Mouse (Mus musculus) ZHBTc4 (cell line): ENCODE data around the gene Unc13a.

Experiments
- DNase-seq: peaks from one replicate; pipeline ENCODE4 v3.0.0-alpha.2; 2011; ENCODE audit warnings: low read depth, low spot score

Unc13a gene

GRCm38 (mm10) chr8:71666855-71667254 lies 4.7 kb downstream of the Unc13a start:
- DNase-seq = no peak

- peak; percentile 96 for DNase-seq
Observed at GRCm38 (mm10) chr8:71665331-71666130, 6.0 kb downstream of the Unc13a start.

- peak; percentile 91 for DNase-seq
Observed at GRCm38 (mm10) chr8:71660325-71661120, 11.0 kb downstream of the Unc13a start.

GRCm38 (mm10) chr8:71659751-71660150 lies 11.8 kb downstream of the Unc13a start:
- no peak for DNase-seq

- no peak for DNase-seq
Observed at GRCm38 (mm10) chr8:71658515-71659049, 13.0 kb downstream of the Unc13a start.

- DNase-seq = peak; percentile 36
Observed at GRCm38 (mm10) chr8:71657816-71658215, 13.7 kb downstream of the Unc13a start.

- DNase-seq = peak; percentile 80
Observed at GRCm38 (mm10) chr8:71654600-71654999, 17.0 kb downstream of the Unc13a start.

GRCm38 (mm10) chr8:71645510-71645909 lies 26.0 kb downstream of the Unc13a start:
- DNase-seq = no peak

- no peak for DNase-seq
Observed at GRCm38 (mm10) chr8:71639318-71639717, 32.2 kb downstream of the Unc13a start.

GRCm38 (mm10) chr8:71638321-71638720 lies 33.2 kb downstream of the Unc13a start:
- no peak for DNase-seq

- no peak for DNase-seq
Observed at GRCm38 (mm10) chr8:71637149-71638095, 34.1 kb downstream of the Unc13a start.

GRCm38 (mm10) chr8:71633981-71634667 lies 37.4 kb downstream of the Unc13a start:
- DNase-seq = peak; percentile 84

- peak; percentile 85 for DNase-seq
Observed at GRCm38 (mm10) chr8:71633164-71633563, 38.4 kb downstream of the Unc13a start.

- DNase-seq = no peak
Observed at GRCm38 (mm10) chr8:71631897-71632296, 39.7 kb downstream of the Unc13a start.

- DNase-seq = peak; percentile 24
Observed at GRCm38 (mm10) chr8:71630761-71631160, 40.8 kb downstream of the Unc13a start.

GRCm38 (mm10) chr8:71629781-71630212 lies 41.8 kb downstream of the Unc13a start:
- peak; percentile 89 for DNase-seq

GRCm38 (mm10) chr8:71629096-71629697 lies 42.4 kb downstream of the Unc13a start:
- DNase-seq = peak; percentile 97

GRCm38 (mm10) chr8:71628396-71629095 lies 43.0 kb downstream of the Unc13a start:
- DNase-seq = no peak

- no peak for DNase-seq
Observed at GRCm38 (mm10) chr8:71627265-71628099, 44.1 kb downstream of the Unc13a start.
